Mouse (Mus musculus) cerebellum, postnatal 25 days (tissue): ENCODE measurements around the gene Syne3.

ENCODE experiments used
- DNase-seq, 2 experiments: peaks; one replicate each; pipeline ENCODE4 v3.0.0; 2021; ENCODE audit warnings: mixed read lengths in 2 of 2

The Syne3 gene

GRCm38 (mm10) chr12:104998541-104998940, 11.1 kb downstream of the Syne3 start:
- no peak for DNase-seq

- no peak for DNase-seq
Observed at GRCm38 (mm10) chr12:104997641-104998293, 11.8 kb downstream of the Syne3 start.

DNA sequence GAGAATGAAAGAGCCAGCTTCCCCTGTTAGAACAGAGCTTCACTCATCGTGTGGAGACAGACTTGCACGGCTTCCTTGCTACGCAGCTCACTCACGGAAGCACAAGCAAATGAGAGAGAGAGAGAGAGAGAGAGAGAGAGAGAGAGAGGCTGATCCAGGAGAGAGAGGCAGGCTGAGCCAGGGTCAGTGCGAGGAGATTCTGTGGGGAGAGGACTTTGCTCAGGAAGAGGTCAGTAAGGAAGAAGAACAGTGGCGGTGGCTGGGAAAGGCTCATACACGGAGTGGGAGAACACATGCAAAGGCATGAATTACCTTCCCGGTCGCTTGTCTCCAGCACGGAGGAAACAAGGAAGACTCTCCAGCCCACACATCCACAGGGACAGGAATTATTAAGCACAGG, 12.4 kb downstream of the Syne3 start:
- DNase-seq = no peak

GRCm38 (mm10) chr12:104996012-104996728, 13.4 kb downstream of the Syne3 start:
- no peak for DNase-seq

DNA sequence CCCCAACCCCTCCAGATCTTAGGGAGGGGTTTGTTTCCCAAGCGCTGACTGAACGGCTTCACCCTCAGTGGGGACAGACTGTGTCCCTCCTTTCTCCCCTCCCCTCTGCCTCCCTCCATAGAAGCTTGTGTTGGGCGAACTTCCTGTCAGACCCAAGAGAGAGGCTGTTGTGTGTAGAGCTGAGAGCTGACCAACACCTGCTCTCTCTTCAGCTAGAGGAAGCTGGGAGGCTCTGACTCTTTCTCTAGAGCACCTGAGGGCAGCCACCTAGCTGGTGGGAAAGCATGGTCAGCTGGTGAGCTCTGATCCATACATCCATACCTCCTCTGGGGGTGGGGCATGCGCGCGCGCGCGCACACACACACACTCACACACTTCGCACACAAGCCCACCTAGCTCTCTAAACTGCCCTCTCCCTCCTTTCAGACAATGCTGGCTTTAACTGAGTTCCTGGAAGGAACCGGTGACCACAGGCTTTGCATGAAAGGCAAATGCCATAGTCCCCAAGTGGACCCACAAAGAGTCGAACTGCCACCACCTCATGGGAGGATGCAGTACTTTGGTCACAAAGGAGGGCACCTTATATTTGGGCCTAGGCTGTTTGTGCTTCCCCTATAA, 14.2 kb downstream of the Syne3 start:
- no peak for DNase-seq

DNA sequence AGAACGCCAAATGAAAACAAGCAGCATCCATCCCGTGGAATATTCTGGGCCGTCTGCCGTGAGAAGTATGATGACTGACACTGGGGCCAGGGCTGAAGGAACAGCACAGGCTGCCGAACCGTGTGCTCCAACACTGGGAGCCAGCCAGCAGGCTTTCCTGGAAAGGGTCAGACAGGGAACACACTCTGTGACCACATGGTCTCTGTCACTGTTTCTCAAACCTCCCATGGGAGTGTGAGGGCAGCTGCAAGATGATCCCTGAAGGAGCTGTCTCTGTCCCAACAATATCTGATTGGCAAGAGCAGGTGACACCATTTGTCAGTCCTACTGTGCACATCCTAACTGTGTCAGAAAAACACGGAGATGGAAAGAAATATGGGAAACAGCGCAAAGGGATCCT, 16.8 kb downstream of the Syne3 start:
- DNase-seq = no peak

GRCm38 (mm10) chr12:104992123-104992741, 17.4 kb downstream of the Syne3 start:
- no peak for DNase-seq

DNA sequence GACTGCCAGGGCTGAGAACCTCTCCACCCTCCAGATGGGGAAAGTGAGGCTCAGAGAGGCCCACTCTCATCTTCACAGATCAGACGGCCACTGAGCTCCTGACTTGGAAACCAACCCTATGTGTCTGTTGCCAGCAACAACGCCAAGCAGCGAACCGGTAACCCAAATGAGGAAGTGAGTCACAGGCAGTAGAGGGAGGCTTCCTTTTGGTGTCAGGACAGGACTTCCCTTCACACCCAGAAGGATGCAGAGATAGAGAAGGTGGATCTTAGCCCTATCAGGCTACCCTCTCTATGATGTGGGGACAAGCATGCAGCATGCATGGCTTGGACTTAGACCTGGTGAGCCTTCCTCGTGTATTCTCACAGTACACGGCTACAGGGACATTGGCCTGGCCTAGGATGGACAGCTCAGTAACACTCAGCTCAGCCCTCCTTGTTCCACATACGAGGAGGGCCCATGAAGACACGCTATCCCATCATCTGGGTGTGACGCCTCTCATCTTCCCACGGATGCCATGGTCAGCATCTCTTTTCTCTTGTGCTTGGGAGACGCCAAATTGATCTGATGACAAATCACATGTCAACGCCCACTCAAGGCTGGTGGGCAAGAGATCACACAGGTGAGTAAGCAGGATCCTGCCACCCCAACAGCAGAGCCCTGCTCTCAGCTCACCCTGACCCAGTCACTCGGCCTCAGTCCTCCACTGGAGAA, 18.7 kb downstream of the Syne3 start:
- no peak for DNase-seq

GRCm38 (mm10) chr12:104987936-104988335, 21.7 kb downstream of the Syne3 start:
- DNase-seq = no peak

GRCm38 (mm10) chr12:104986781-104987180, 22.8 kb downstream of the Syne3 start:
- no peak for DNase-seq

DNA sequence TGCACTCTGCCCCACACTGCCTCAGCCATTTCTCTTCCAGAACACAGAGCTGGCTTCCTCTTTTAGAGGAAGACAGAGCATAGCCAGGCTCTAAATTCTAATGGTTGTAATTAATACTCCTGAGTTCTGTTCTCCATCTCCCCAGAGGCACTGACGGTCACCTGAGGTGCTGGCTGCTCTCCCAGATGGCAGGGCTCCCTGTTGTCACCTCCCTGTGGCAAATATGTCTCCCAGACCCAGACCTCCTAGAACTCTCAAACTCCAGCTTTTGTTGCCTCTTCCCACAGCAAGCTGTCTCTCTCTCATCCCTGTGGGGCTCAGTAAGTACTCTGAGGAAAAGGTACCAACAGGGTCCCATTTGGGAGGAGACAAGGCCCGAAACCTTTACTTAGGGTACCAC, 23.6 kb downstream of the Syne3 start:
- no peak for DNase-seq

GRCm38 (mm10) chr12:104985088-104985487, 24.5 kb downstream of the Syne3 start:
- peak in 1 of 2 experiments; percentile 19 for DNase-seq

DNA sequence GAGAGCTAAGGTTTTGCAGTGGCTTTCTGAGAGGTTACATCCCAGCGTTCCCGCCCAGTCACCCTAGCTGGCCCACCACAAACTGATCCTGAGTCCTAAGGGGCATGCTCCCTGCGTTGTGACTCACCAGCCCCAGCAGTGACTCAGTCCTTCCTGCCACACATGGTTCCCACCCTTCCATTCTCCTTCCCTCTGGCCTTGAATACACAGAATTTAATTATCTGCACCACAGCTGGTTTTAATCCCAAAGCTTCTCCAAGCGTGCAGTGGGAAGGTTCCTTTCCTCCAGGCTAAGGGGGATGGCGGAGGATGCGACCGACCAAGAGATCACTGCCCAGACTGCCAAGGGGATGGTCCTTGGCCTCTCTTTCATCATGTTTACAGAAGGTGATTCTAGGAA, 26.1 kb downstream of the Syne3 start:
- no peak for DNase-seq

DNA sequence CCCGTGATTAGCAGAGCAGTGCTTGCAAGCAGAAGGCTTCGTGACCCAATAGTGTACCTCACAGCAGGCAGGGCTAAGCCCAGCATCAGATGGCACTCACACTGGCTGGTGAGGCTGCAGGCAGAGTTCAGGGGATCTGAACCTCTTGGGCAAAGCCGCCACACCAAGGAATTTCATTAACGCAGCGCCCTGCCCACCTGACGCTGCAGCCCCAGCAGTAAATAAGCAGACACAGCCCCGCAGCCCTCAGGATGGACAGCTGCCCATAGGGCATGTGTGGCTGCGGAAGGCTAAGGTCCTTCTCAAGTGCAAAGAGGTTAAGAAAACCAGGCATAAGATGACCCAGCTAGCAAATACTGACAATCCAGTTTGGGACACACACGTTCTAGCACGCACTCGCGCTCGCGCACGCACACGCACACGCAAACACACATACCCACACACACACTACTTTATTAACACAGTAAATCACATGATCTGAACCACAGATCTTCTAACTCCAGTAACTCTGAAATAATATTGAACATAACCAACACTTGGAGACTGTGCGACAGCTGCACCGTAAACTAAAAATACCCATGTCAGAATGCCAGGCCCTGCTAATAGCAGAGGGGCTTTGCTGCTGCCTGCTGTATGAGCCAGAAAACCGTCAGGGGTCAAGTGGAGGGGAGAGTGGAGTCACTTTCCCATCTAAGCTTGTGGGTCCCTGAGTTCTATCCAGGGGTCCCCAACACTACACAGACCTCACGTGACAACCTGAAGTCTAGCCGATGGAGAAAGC, 30.5 kb downstream of the Syne3 start:
- no peak for DNase-seq

- peak in 1 of 2 experiments; percentile 47 for DNase-seq
Observed at GRCm38 (mm10) chr12:104978420-104978819, 31.2 kb downstream of the Syne3 start.

GRCm38 (mm10) chr12:104976903-104977302, 32.7 kb downstream of the Syne3 start:
- DNase-seq = no peak

GRCm38 (mm10) chr12:104976331-104976817, 33.2 kb downstream of the Syne3 start:
- DNase-seq = no peak

GRCm38 (mm10) chr12:104972860-104973259, 36.7 kb downstream of the Syne3 start:
- no peak for DNase-seq

GRCm38 (mm10) chr12:104969618-104970017, 40.0 kb downstream of the Syne3 start:
- no peak for DNase-seq

DNA sequence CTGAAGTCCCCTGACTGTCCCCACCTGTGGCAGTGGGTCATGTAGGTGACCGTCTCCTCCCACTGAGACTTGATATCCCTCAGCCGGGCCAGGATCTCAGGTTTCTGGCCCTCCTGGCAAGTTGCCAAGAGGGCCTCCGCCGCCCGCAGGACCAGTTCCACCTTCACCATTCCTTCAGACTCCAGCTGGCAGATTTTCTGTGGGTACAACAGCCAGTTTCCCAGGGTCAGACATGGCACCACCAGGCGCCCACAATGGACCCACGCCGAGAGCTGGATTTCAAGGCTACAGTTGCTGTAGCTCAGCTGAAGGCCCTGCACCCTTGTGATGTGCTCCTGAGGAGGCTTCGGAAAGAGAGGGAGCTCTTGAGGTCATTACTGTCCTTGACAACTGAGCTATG, 40.4 kb downstream of the Syne3 start:
- no peak for DNase-seq

DNA sequence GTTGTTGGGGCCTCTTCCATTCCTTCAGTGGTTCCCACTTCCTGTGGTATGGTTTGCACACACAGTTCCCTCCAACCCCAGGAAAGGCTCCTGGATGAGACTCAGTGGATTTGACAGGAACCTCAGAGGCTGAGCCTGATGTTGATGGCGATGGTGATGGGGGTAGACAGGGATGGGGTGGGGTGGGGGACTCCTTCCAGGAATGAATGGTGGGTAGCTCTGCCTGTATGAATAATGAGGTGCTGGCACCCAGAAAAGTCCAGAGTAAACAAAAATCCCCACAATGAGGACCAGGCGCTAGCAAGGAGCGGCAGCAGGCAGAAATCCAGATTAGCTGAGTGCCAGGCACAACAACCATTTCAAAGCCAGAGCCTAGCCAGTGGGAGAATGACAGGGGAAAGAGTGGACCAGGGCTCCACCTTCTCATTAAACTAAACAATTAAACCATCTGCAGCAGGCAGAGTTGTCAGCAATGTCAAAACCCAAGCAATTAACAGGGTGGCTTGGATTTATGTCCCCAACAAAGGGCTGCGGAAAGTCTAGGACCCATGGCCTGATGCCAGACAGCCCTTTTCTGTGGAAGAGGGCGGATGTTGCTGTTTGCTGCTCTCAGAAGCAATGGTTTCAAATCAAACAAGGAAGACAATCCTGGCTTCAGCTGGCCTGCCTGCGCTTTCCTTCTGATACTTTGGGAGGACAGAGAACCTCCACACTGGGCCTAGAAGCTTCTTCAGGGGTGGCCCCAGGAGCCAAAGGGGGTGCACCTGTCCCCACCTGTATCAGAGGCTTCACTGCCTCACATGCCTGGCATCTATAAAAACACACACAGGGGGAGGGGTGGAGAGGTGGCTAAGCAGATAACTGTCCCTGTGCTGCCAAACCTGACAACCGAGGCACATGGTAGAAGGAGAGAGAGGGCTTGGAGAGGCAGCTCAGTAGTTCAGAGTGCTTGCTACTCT, 44.4 kb downstream of the Syne3 start:
- no peak for DNase-seq
